ENCODE assay signal across 8 mouse cellular contexts in the genomic region with DNA sequence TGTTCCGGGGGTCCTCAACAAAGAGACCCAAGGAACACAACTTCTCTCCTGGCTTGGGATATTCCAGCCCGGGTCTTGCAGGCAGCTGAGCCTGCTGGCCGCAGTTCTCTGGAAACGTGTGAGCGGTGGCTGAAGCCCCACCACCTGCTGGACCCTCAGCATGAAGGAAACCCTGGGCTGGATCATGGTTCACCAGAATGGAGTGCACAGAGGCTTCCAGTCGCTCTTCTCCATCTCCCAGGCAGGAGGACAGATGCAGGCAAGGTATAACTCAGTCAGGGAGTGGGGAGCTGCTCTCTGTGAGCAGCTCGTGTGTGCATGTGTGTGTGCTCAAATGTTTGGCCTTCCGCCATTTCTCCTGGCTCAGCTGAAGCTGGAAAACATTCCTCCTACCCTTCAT. TPM values are rescaled to one million over a fixed set of nuclear protein-coding genes. Genes with fewer than 3 reads are reported as not detected.
DNase-seq lines count a peak whose midpoint lies in the region; ATAC-seq lines count a peak whose summit lies in the region.

No protein-coding gene starts in this region.

- no peak for ATAC-seq in embryonic facial prominence, embryonic 13.5 days (ENCODE audit: insufficient number of reproducible peaks, insufficient read depth, low FRiP score, low TSS enrichment, low read depth)
- peak; percentile 49 for ATAC-seq in heart, embryonic 13.5 days (ENCODE audit: extremely low read depth, insufficient number of reproducible peaks, low FRiP score, low TSS enrichment)
- peak; percentile 68 for ATAC-seq in kidney, embryonic 14.5 days (ENCODE audit: low FRiP score, low TSS enrichment)
- ATAC-seq in liver, embryonic 11.5 days (replicated peaks; ENCODE audit: low FRiP score) = 0 out of 2 replicates have a peak, but pooled peaks have one; percentile 38
- ATAC-seq in neural tube, embryonic 12.5 days (ENCODE audit: low FRiP score, low read depth) = no peak; the same call in 1 of the 2 replicates

- H3K36me3 ChIP-seq in embryonic facial prominence, embryonic 13.5 days = no peaks in the 10 kb centered on the region
- H3K36me3 ChIP-seq in heart, embryonic 13.5 days = no peaks in the 10 kb centered on the region
- H3K36me3 ChIP-seq in kidney, embryonic 14.5 days (ENCODE audit: control insufficient read depth, insufficient read depth, low read length) = no peaks in the 10 kb centered on the region
- H3K36me3 ChIP-seq in liver, embryonic 11.5 days (ENCODE audit: control insufficient read depth, insufficient read depth, low read length) = no peaks in the 10 kb centered on the region
- H3K36me3 ChIP-seq in neural tube, embryonic 12.5 days = no peaks in the 10 kb centered on the region

- H3K27ac ChIP-seq in embryonic facial prominence, embryonic 13.5 days = no peak overlapping the region
- H3K27ac ChIP-seq in heart, embryonic 13.5 days (replicated peaks) = no peak overlapping the region
- H3K27ac ChIP-seq in kidney, embryonic 14.5 days (ENCODE audit: low read depth, low read length) = no peak overlapping the region
- no peak overlapping the region for H3K27ac ChIP-seq in liver, embryonic 11.5 days (ENCODE audit: low read depth, low read length)
- H3K27ac ChIP-seq in neural tube, embryonic 12.5 days = no peak overlapping the region

- WGBS in embryonic facial prominence, embryonic 13.5 days = 7% methylated on average over 8 of the region's 8 CpGs
- 5% methylated on average over 8 of the region's 8 CpGs for WGBS in heart, embryonic 13.5 days
- WGBS in kidney, embryonic 14.5 days = 10% methylated on average over 8 of the region's 8 CpGs
- WGBS in liver, embryonic 11.5 days = 12% methylated on average over 8 of the region's 8 CpGs
- 13% methylated on average over 8 of the region's 8 CpGs for WGBS in neural tube, embryonic 12.5 days

- peaks cover 91% of the 10 kb centered on the region for H3K27me3 ChIP-seq in embryonic facial prominence, embryonic 13.5 days
- H3K27me3 ChIP-seq in heart, embryonic 13.5 days (replicated peaks) = peaks cover 97% of the 10 kb centered on the region
- H3K27me3 ChIP-seq in kidney, embryonic 14.5 days (ENCODE audit: control insufficient read depth, insufficient read depth, low read length) = peaks cover 67% of the 10 kb centered on the region
- H3K27me3 ChIP-seq in liver, embryonic 11.5 days (replicated peaks; ENCODE audit: control insufficient read depth, insufficient read depth, low read length) = peaks cover 95% of the 10 kb centered on the region
- peaks cover 48% of the 10 kb centered on the region for H3K27me3 ChIP-seq in neural tube, embryonic 12.5 days (replicated peaks)

- H3K9ac ChIP-seq in embryonic facial prominence, embryonic 13.5 days = no peak overlapping the region
- H3K9ac ChIP-seq in heart, embryonic 13.5 days = 0 out of 2 replicates have a peak overlapping the region, but pooled peaks have one; percentile 38
- no peak overlapping the region for H3K9ac ChIP-seq in kidney, embryonic 14.5 days (ENCODE audit: low read depth, low read length)
- H3K9ac ChIP-seq in liver, embryonic 11.5 days (ENCODE audit: low read depth, low read length) = no peak overlapping the region
- no peak overlapping the region for H3K9ac ChIP-seq in neural tube, embryonic 12.5 days

- no peak overlapping the region for H3K4me3 ChIP-seq in embryonic facial prominence, embryonic 13.5 days
- H3K4me3 ChIP-seq in heart, embryonic 13.5 days = no peak overlapping the region
- H3K4me3 ChIP-seq in kidney, embryonic 14.5 days (ENCODE audit: low read length) = no peak overlapping the region
- H3K4me3 ChIP-seq in liver, embryonic 11.5 days (ENCODE audit: low read depth, low read length) = no peak overlapping the region
- no peak overlapping the region for H3K4me3 ChIP-seq in neural tube, embryonic 12.5 days

- H3K4me1 ChIP-seq in embryonic facial prominence, embryonic 13.5 days = peaks cover 63% of the 10 kb centered on the region
- H3K4me1 ChIP-seq in heart, embryonic 13.5 days = peaks cover 47% of the 10 kb centered on the region
- H3K4me1 ChIP-seq in kidney, embryonic 14.5 days (ENCODE audit: control insufficient read depth, insufficient read depth, low read length) = peaks cover 13% of the 10 kb centered on the region; the same call in 1 of the 2 replicates
- peaks cover 9% of the 10 kb centered on the region for H3K4me1 ChIP-seq in liver, embryonic 11.5 days (replicated peaks; ENCODE audit: control insufficient read depth, insufficient read depth, low read length)
- peaks cover 95% of the 10 kb centered on the region for H3K4me1 ChIP-seq in neural tube, embryonic 12.5 days

- peak; percentile 13 to 14 for DNase-seq in spleen, postnatal 36 days (ENCODE audit: low spot score in 2 of 2)
- DNase-seq in spleen, adult 18-20 months = no peak
- peak; percentile 69 for DNase-seq in liver, embryonic 11.5 days (ENCODE audit: low spot score)
- peak; percentile 60 for DNase-seq in thymus, postnatal 14 days

- peak overlapping the region; percentile 24 for H3K4me2 ChIP-seq in embryonic facial prominence, embryonic 13.5 days
- H3K4me2 ChIP-seq in heart, embryonic 13.5 days = no peak overlapping the region
- no peak overlapping the region for H3K4me2 ChIP-seq in kidney, embryonic 14.5 days (replicated peaks; ENCODE audit: low read depth, low read length)
- no peak overlapping the region for H3K4me2 ChIP-seq in liver, embryonic 11.5 days
- H3K4me2 ChIP-seq in neural tube, embryonic 12.5 days (replicated peaks) = peak overlapping the region; percentile 26

- H3K9me3 ChIP-seq in embryonic facial prominence, embryonic 13.5 days = no peaks in the 10 kb centered on the region
- no peaks in the 10 kb centered on the region for H3K9me3 ChIP-seq in heart, embryonic 13.5 days
- H3K9me3 ChIP-seq in kidney, embryonic 14.5 days (ENCODE audit: control insufficient read depth, low read length) = no peaks in the 10 kb centered on the region
- no peaks in the 10 kb centered on the region for H3K9me3 ChIP-seq in liver, embryonic 11.5 days (ENCODE audit: control insufficient read depth, low read length)
- H3K9me3 ChIP-seq in neural tube, embryonic 12.5 days = no peaks in the 10 kb centered on the region

RNA-seq across cellular contexts. Expression of a gene that starts 7.3 kb away (rescaled TPM):
- 0.76 and 1.2 TPM in 2 replicates for polyA plus RNA-seq in embryonic facial prominence, embryonic 13.5 days (2015; fragmentation: Nextera tagmentation; extraction: Ambion mirVana)
- 0.03 and 0.08 TPM in 2 replicates for polyA plus RNA-seq in heart, embryonic 13.5 days (2015; fragmentation: Nextera tagmentation; extraction: Ambion mirVana)
- 0.97 and 1.1 TPM in 2 replicates for polyA plus RNA-seq in kidney, embryonic 14.5 days (2014; fragmentation: Nextera tagmentation; extraction: Ambion mirVana)
- 0.13 and 0.14 TPM in 2 replicates for polyA plus RNA-seq in liver, embryonic 11.5 days (2014; fragmentation: Nextera tagmentation; extraction: Ambion mirVana)
- polyA plus RNA-seq in neural tube, embryonic 12.5 days (2016; fragmentation: Nextera tagmentation; extraction: Ambion mirVana) = 6.4 and 7.9 TPM in 2 replicates

Comparison
In these comparisons a context has a peak if more than half of its experiments do, and no peak if none do; other contexts are left out.
1. DNase-seq: peak in spleen, postnatal 36 days (2 of 2), liver, embryonic 11.5 days (single experiment) and thymus, postnatal 14 days (single experiment); none in spleen, adult 18-20 months (0 of 2).
2. ATAC-seq: peak in heart, embryonic 13.5 days (single experiment), kidney, embryonic 14.5 days (single experiment) and liver, embryonic 11.5 days (single experiment); none in embryonic facial prominence, embryonic 13.5 days (single experiment) and neural tube, embryonic 12.5 days (single experiment).
3. H3K4me2 ChIP-seq: peak in embryonic facial prominence, embryonic 13.5 days (single experiment) and neural tube, embryonic 12.5 days (single experiment); none in heart, embryonic 13.5 days (single experiment), kidney, embryonic 14.5 days (single experiment) and liver, embryonic 11.5 days (single experiment).